Mouse (Mus musculus): ENCODE results near the gene Ankrd11.

The Ankrd11 gene

GRCm38 (mm10) chr8:123004033-123004922 lies 37.8 kb downstream of the Ankrd11 start:
- no peak for DNase-seq

- no peak for DNase-seq
These were observed 41.8 kb downstream of the Ankrd11 start for GRCm38 (mm10) chr8:123000311-123000710.

- no peak for DNase-seq
These were observed 44.1 kb downstream of the Ankrd11 start for GRCm38 (mm10) chr8:122997963-122998362.

- DNase-seq = no peak
These were observed 48.3 kb downstream of the Ankrd11 start for GRCm38 (mm10) chr8:122993740-122994139.

GRCm38 (mm10) chr8:122993031-122993430 lies 49.0 kb downstream of the Ankrd11 start:
- no peak for DNase-seq

- DNase-seq = no peak
These were observed 49.8 kb downstream of the Ankrd11 start for GRCm38 (mm10) chr8:122992296-122992695.

- no peak for DNase-seq
These were observed 50.7 kb downstream of the Ankrd11 start for GRCm38 (mm10) chr8:122991368-122991767.

GRCm38 (mm10) chr8:122989976-122990375 lies 52.1 kb downstream of the Ankrd11 start:
- DNase-seq = no peak

- DNase-seq = no peak
These were observed 53.1 kb downstream of the Ankrd11 start for GRCm38 (mm10) chr8:122988955-122989354.

GRCm38 (mm10) chr8:122987255-122987654 lies 54.8 kb downstream of the Ankrd11 start:
- no peak for DNase-seq

GRCm38 (mm10) chr8:122986501-122987184 lies 55.4 kb downstream of the Ankrd11 start:
- DNase-seq = no peak

GRCm38 (mm10) chr8:122984175-122984574 lies 57.9 kb downstream of the Ankrd11 start:
- no peak for DNase-seq

- peak; percentile 21 to 39 for DNase-seq
These were observed 58.7 kb downstream of the Ankrd11 start for GRCm38 (mm10) chr8:122983178-122983942.

GRCm38 (mm10) chr8:122981646-122982045 lies 60.4 kb downstream of the Ankrd11 start:
- DNase-seq = no peak

- no peak for DNase-seq
These were observed 62.1 kb downstream of the Ankrd11 start for GRCm38 (mm10) chr8:122979865-122980509.

- no peak for DNase-seq
These were observed 62.7 kb downstream of the Ankrd11 start for GRCm38 (mm10) chr8:122979424-122979823.

GRCm38 (mm10) chr8:122976046-122976445 lies 66.0 kb downstream of the Ankrd11 start:
- no peak for DNase-seq

- no peak for DNase-seq
These were observed 72.0 kb downstream of the Ankrd11 start for GRCm38 (mm10) chr8:122969964-122970620.

GRCm38 (mm10) chr8:122968145-122968544 lies 73.9 kb downstream of the Ankrd11 start:
- DNase-seq = no peak

GRCm38 (mm10) chr8:122966638-122967037 lies 75.4 kb downstream of the Ankrd11 start:
- no peak for DNase-seq

GRCm38 (mm10) chr8:122962046-122962445 lies 80.0 kb downstream of the Ankrd11 start:
- no peak for DNase-seq

GRCm38 (mm10) chr8:122961458-122961857 lies 80.6 kb downstream of the Ankrd11 start:
- DNase-seq = peak in 1 of 2 experiments; percentile 25
